Mouse (Mus musculus) hindbrain, embryonic 11.5 days (tissue): ENCODE measurements around the gene Nupl2. TPM values are rescaled to one million over a fixed set of nuclear protein-coding genes. Genes with fewer than 3 reads are reported as not detected.

ENCODE experiments used
- ATAC-seq: fragments of 200-750 bp; cut with Nextera tagmentation; 2 replicates; pipeline ENCODE4 v1.8.0; 2017; ENCODE audit warnings: mild to moderate bottlenecking, moderate TSS enrichment, moderate library complexity; ENCODE audit not compliant: low FRiP score
- DNase-seq: peaks from one replicate; pipeline ENCODE4 v3.0.0-alpha.2; 2015; ENCODE audit warnings: low spot score
- H3K27ac ChIP-seq: fragments of 300-500 bp; sonication (generic); 2 replicates; pipeline ENCODE4 v1.5.1; 2014; ENCODE audit warnings: mild to moderate bottlenecking, low read depth, low read length
- H3K27me3 ChIP-seq: fragments of 300-500 bp; sonication (generic); 2 replicates; pipeline ENCODE4 v1.6.1; 2014; ENCODE audit warnings: mild to moderate bottlenecking, low read length, moderate library complexity, mixed read lengths; ENCODE audit not compliant: control insufficient read depth, insufficient read depth
- H3K36me3 ChIP-seq: fragments of 300-500 bp; sonication (generic); 2 replicates; pipeline ENCODE4 v1.6.1; 2014; ENCODE audit warnings: mild to moderate bottlenecking, low read length, moderate library complexity, mixed read lengths; ENCODE audit not compliant: control insufficient read depth, insufficient read depth
- H3K4me1 ChIP-seq: fragments of 300-500 bp; sonication (generic); replicated peaks from 2 replicates; pipeline ENCODE4 v1.6.1; 2014; ENCODE audit warnings: low read length, mixed read lengths; ENCODE audit not compliant: control insufficient read depth, insufficient read depth
- H3K4me2 ChIP-seq: fragments of 300-500 bp; sonication (generic); replicated peaks from 2 replicates; pipeline ENCODE4 v1.6.1; 2014; ENCODE audit warnings: mild to moderate bottlenecking, low read depth, low read length
- H3K4me3 ChIP-seq: fragments of 300-500 bp; sonication (generic); 2 replicates; pipeline ENCODE4 v1.5.1; 2014; ENCODE audit warnings: low read depth, low read length
- H3K9ac ChIP-seq: fragments of 300-500 bp; sonication (generic); 2 replicates; pipeline ENCODE4 v1.6.1; 2014; ENCODE audit warnings: low read depth, low read length
- H3K9me3 ChIP-seq: fragments of 300-500 bp; sonication (generic); 2 replicates; pipeline ENCODE4 v1.6.1; 2016; ENCODE audit warnings: low read length; ENCODE audit not compliant: control insufficient read depth
- WGBS: fragments of 180-500 bp; shearing (Covaris S2); extraction: QIAGEN DNeasy Blood & Tissue Kit; methylation state at CpG from one replicate; pipeline ENCODE4 v1.1.7; 2014; 5-methylcytosine and 5-hydroxymethylcytosine counted together
- polyA plus RNA-seq: library from polyadenylated mRNA; unstranded; fragments of >200 nt; fragmentation: Nextera tagmentation; extraction: Ambion mirVana; gene quantifications from 2 replicates; pipeline ENCODE4 v1.2.1, GENCODE M21; 2014

Gene Nupl2
- polyA plus RNA-seq, 1 experiment from 2014 or later = 21.4 TPM

DNA sequence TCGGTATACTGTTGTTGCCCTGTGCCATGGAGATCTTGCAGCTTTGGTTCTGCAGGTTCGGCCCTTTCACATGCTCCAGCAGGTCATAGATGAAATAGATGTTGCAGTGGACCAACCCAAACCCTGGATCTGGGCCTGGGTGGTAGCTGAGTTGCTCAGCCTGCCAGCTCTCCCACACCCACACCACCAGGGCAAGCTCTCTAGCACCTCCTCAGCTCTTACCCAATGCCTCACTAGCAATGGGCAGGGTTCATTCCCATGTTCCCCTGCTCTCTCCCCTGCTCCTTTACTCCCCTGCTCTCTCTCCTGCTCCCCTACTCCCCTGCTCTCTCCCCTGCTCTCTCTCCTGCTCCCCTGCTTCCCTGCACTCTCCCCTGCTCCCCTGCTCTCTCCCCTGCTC, 27.1 kb downstream of the Nupl2 start:
- 94% methylated on average over 2 of the region's 2 CpGs for WGBS
- Histone ChIP-seq H3K27ac (no peak overlapping the region), H3K4me2 (no peak overlapping the region), H3K27me3 (no peaks in the 10 kb centered on the region), H3K9ac (no peak overlapping the region), H3K4me3 (no peak overlapping the region), H3K36me3 (no peaks in the 10 kb centered on the region), H3K4me1 (no peaks in the 10 kb centered on the region), H3K9me3 (no peaks in the 10 kb centered on the region)
- DNase-seq (no peak), ATAC-seq (no peak)

DNA sequence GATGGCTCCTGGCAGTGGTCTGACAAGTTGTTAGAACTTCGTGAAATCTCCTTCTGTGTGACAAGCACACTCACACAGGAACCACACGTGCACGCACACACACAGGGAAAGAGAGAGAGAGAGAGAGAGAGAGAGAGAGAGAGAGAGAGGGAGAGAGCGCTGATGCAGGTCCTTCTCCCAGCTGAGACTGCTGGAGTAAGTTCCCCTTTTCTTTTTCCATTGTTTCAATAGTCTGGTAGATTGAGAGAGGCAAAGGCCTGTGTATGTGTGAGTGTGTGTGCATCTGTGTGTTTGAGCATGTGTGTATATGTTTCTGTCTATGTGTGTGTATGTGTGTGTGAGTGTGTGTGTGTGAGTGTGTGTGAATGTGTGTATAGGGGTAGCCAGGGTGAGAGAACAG, 36.2 kb downstream of the Nupl2 start:
- no peaks in the 10 kb centered on the region for H3K9me3 ChIP-seq
- ATAC-seq (no peak), DNase-seq (no peak)
- no peak overlapping the region for H3K4me2 ChIP-seq
- no peak overlapping the region for H3K4me3 ChIP-seq
- WGBS = 93% methylated on average over 4 of the region's 4 CpGs
- H3K27ac ChIP-seq = no peak overlapping the region
- H3K27me3 ChIP-seq = no peaks in the 10 kb centered on the region
- H3K9ac ChIP-seq = no peak overlapping the region
- no peaks in the 10 kb centered on the region for H3K36me3 ChIP-seq
- no peaks in the 10 kb centered on the region for H3K4me1 ChIP-seq

DNA sequence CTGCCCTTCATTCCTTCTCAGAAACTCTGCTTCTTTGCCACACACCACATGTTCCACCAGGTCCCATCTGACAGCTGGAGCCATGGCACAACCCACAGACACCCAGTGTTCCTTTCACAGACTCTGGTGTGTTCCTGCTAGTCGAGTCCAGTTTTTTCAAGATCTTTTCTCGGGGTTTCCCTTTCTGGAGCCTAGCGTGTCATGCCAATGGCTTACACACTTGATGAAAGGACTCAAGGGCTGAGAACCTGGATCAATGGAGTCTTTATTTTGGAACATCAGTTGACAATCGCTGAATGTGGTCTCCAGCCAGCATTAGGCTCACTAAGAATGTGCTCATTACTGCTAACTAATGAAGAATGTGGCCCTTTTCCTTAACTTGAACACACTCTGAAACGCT, 37.7 kb downstream of the Nupl2 start:
- Histone ChIP-seq H3K4me2 (no peak overlapping the region), H3K4me1 (no peaks in the 10 kb centered on the region), H3K9ac (no peak overlapping the region), H3K27ac (no peak overlapping the region), H3K4me3 (no peak overlapping the region), H3K36me3 (no peaks in the 10 kb centered on the region), H3K27me3 (no peaks in the 10 kb centered on the region), H3K9me3 (no peaks in the 10 kb centered on the region)
- DNase-seq (no peak), ATAC-seq (no peak)
- WGBS = 82% methylated on average over 5 of the region's 5 CpGs

DNA sequence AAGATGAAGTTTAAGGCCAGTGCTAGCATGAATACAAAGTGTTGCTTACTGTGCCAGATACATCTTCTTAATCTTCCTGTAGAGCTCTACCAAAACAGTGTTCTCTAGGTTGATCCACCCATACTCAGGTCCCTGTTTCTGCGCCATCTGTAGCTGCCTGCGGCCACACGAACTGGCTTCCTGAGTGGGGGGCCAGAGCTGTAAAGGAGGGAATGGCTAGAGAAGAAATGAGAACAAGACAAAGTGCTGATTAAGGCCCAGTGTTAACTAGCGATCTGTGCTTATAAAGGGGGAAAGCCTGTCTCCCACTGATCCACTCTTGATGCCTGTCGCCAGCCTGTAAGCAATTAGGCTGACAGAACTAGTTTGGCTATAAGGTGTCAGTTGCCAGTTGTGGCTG, 38.5 kb downstream of the Nupl2 start:
- ATAC-seq = no peak
- 79% methylated on average over 5 of the region's 5 CpGs for WGBS
- no peaks in the 10 kb centered on the region for H3K9me3 ChIP-seq

DNA sequence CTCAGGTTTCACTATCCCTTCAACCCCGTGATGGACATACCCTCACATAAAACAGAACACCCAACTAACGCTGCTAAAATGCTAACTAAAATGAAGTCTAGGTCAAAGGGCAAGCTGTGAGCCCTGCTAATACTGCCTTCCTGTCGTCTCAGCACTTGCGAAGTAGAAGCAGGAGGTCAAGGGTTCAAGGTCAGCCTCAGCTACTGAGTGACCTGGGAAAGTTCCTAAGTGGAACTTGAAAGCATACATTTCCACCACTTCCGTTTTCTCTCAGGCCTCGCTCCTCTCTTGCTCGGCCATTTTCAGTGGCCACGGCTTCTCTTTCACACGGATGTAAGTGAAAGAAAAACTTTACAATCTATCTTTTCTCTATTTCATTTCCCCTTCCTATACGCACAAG, 43.2 kb downstream of the Nupl2 start:
- Histone ChIP-seq H3K36me3 (no peaks in the 10 kb centered on the region), H3K9ac (no peak overlapping the region), H3K4me1 (no peaks in the 10 kb centered on the region), H3K27ac (no peak overlapping the region), H3K9me3 (no peaks in the 10 kb centered on the region), H3K27me3 (no peaks in the 10 kb centered on the region), H3K4me2 (no peak overlapping the region), H3K4me3 (no peak overlapping the region)
- 76% methylated on average over 10 of the region's 10 CpGs for WGBS
- no peak for ATAC-seq
- no peak for DNase-seq

More for the DNA sequence above, 38.5 kb downstream of the Nupl2 start:
- no peak for DNase-seq
- Histone ChIP-seq H3K9ac (no peak overlapping the region), H3K36me3 (no peaks in the 10 kb centered on the region), H3K4me2 (no peak overlapping the region), H3K27me3 (no peaks in the 10 kb centered on the region), H3K4me3 (no peak overlapping the region), H3K27ac (no peak overlapping the region), H3K4me1 (no peaks in the 10 kb centered on the region)

DNA sequence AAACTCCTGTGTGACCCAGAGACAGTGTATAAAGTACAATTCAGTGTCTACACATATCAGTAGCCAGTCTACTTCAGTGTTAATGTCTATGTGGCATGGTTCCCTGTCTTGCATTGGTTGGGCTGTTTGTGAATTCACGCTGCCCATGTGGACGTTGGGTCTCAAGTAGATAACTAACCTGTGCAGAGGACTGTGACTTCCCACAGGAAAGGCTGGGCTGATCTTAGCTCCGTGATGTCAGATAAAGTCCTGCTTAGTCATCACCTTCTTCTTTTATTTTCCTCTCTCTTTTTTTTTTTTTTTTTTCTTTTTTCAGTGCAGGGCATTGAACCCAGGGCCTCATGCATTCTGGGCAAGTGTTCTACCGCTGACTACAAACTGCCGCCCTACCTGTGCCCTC, 43.7 kb downstream of the Nupl2 start:
- Histone ChIP-seq H3K27me3 (no peaks in the 10 kb centered on the region), H3K4me3 (no peak overlapping the region), H3K4me2 (no peak overlapping the region), H3K9me3 (no peaks in the 10 kb centered on the region), H3K9ac (no peak overlapping the region), H3K36me3 (no peaks in the 10 kb centered on the region), H3K4me1 (no peaks in the 10 kb centered on the region), H3K27ac (no peak overlapping the region)
- DNase-seq (no peak), ATAC-seq (no peak)
- 94% methylated on average over 5 of the region's 5 CpGs for whole genome bisulfite sequencing

DNA sequence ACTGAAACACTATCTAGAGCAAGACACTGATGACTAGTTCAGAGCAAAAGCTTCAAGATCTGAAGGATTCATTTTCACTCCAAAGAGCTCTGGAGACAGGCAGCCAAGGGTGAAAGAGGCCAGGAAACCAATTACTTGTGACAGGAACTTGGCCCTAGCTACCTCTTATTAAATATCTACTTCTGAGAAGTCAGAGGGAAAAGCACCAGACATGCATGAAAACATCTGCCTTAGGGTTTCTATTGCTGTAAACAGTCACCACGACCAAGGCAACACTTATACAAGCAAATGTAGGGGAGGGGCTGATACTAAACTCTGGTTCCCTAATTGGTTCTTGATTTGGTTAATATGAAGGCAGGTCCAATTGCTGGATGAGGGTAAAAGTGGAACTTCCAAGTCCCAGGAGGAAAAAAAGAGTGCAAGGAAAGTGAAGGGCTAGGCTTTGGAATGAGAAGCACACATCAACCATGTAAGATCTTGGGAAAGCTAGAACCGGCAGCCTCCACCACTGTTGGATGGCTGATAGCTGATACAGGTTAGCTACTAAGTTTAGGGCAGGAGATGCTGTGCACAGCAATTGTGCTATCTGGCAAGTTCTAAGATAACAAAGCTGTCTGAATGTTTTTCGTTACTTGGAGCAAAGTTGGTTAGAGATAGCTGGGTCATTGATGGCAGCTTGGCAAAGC, 49.2 kb downstream of the Nupl2 start:
- ATAC-seq (no peak), DNase-seq (no peak)
- no peak overlapping the region for H3K9ac ChIP-seq
- no peak overlapping the region for H3K27ac ChIP-seq
- no peaks in the 10 kb centered on the region for H3K4me1 ChIP-seq
- no peaks in the 10 kb centered on the region for H3K36me3 ChIP-seq
- no peaks in the 10 kb centered on the region for H3K27me3 ChIP-seq
- H3K9me3 ChIP-seq = no peaks in the 10 kb centered on the region
- WGBS = 82% methylated on average over 3 of the region's 3 CpGs
- H3K4me3 ChIP-seq = no peak overlapping the region
- no peak overlapping the region for H3K4me2 ChIP-seq

DNA sequence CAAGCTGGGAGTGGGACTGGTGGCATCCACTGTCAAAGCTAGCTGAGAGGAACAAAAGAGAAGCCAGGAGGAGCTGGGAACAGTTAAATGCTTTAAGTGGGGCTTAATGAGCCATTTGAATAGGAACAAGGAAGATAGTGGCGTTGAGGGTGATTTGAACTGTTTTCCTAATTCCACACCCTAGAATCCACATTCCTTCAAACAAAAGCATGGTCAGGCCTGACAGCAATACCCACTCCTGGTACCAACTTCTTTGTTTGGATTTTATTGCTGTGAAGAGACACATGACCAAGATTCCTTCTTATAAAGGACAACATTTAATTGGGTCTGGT, 49.8 kb downstream of the Nupl2 start:
- Histone ChIP-seq H3K36me3 (no peaks in the 10 kb centered on the region), H3K9ac (no peak overlapping the region), H3K27ac (no peak overlapping the region), H3K4me3 (no peak overlapping the region), H3K4me1 (no peaks in the 10 kb centered on the region), H3K9me3 (no peaks in the 10 kb centered on the region), H3K27me3 (no peaks in the 10 kb centered on the region), H3K4me2 (no peak overlapping the region)
- DNase-seq (no peak), ATAC-seq (no peak)
- 44% methylated on average over 1 of the region's 1 CpGs for WGBS

DNA sequence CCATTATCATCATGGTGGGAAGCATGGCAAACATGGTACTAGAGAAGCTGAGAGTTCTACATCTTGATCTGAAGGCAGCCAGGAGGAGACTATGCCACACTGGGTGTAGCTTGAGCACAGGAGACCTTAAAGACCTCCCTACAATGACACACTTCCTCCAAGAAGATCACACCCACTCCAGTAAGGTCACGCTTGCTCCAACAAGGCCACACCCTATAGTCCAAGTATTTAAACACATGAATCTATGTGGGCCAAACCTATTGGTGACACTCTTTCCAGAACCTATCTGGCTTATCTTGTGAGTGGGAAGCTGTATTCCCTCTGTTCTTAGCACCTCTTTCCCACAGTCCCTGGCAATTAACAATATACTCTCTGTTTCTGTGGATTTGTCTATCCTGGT, 50.1 kb downstream of the Nupl2 start:
- Histone ChIP-seq H3K9me3 (no peaks in the 10 kb centered on the region), H3K9ac (no peak overlapping the region), H3K4me2 (no peak overlapping the region), H3K4me3 (no peak overlapping the region), H3K36me3 (no peaks in the 10 kb centered on the region), H3K27ac (no peak overlapping the region), H3K27me3 (no peaks in the 10 kb centered on the region), H3K4me1 (no peaks in the 10 kb centered on the region)
- ATAC-seq = no peak
- no peak for DNase-seq
- WGBS = 100% methylated on average over 1 of the region's 1 CpGs
